Mouse (Mus musculus): ENCODE data around the gene Cul7.
A peak's percentile ranks its signal among the peaks of the same experiment; 100 is the strongest.

Cul7 gene

GRCm38 (mm10) chr17:46673850-46674529 lies 23.9 kb downstream of the Cul7 start, which contains the start of gene Rrp36:
TSS of gene Rrp36 (minus strand) at chr17:46674352.
- DNase-seq = peak; percentile 93 to 94

- DNase-seq = no peak
Measured at GRCm38 (mm10) chr17:46674530-46675283, 24.6 kb downstream of the Cul7 start.

- peak in 1 of 2 experiments; percentile 55 for DNase-seq
Measured at GRCm38 (mm10) chr17:46678416-46678815, 28.3 kb downstream of the Cul7 start, which contains the start of gene Mea1. TSS of gene Mea1 (plus strand) at chr17:46678793.

- DNase-seq = no peak
Measured at GRCm38 (mm10) chr17:46678911-46679310, 28.8 kb downstream of the Cul7 start.

GRCm38 (mm10) chr17:46679843-46680759 lies 30.0 kb downstream of the Cul7 start:
- peak in 1 of 2 experiments; percentile 63 for DNase-seq

- peak; percentile 98 to 99 for DNase-seq
Measured at GRCm38 (mm10) chr17:46680760-46681373, 30.7 kb downstream of the Cul7 start, which contains the start of gene Klhdc3. TSS of gene Klhdc3 (minus strand) at chr17:46680914.

GRCm38 (mm10) chr17:46681466-46682118 lies 31.5 kb downstream of the Cul7 start:
- DNase-seq = peak in 1 of 2 experiments; percentile 33

GRCm38 (mm10) chr17:46682654-46683389 lies 32.7 kb downstream of the Cul7 start:
- no peak for DNase-seq

GRCm38 (mm10) chr17:46685913-46686312 lies 35.8 kb downstream of the Cul7 start:
- no peak for DNase-seq

GRCm38 (mm10) chr17:46690665-46691064 lies 40.5 kb downstream of the Cul7 start:
- DNase-seq = no peak

- no peak for DNase-seq
Measured at GRCm38 (mm10) chr17:46691390-46691789, 41.3 kb downstream of the Cul7 start.

GRCm38 (mm10) chr17:46694517-46695063 lies 44.5 kb downstream of the Cul7 start:
- no peak for DNase-seq

- no peak for DNase-seq
Measured at GRCm38 (mm10) chr17:46698515-46698914, 48.4 kb downstream of the Cul7 start.

GRCm38 (mm10) chr17:46699245-46699644 lies 49.1 kb downstream of the Cul7 start:
- DNase-seq = no peak

- no peak for DNase-seq
Measured at GRCm38 (mm10) chr17:46699912-46700311, 49.8 kb downstream of the Cul7 start.

GRCm38 (mm10) chr17:46701489-46701888 lies 51.4 kb downstream of the Cul7 start:
- no peak for DNase-seq

GRCm38 (mm10) chr17:46702100-46702499 lies 52.0 kb downstream of the Cul7 start:
- no peak for DNase-seq

- DNase-seq = no peak
Measured at GRCm38 (mm10) chr17:46702506-46702905, 52.4 kb downstream of the Cul7 start.

GRCm38 (mm10) chr17:46703971-46704886 lies 54.1 kb downstream of the Cul7 start:
- DNase-seq = no peak
